Mouse (Mus musculus) liver, postnatal 0 days (tissue): Measurements from ENCODE around the gene Plppr3.

Experiments used
- CTCF ChIP-seq: sonication (generic); IDR thresholded peaks from 2 replicates; pipeline ENCODE4 v1.5.1; 2016; ENCODE audit warnings: antibody characterized with exemption, low read depth
- EP300 ChIP-seq: IDR thresholded peaks from 2 replicates; pipeline ENCODE4 v1.6.1; 2016; ENCODE audit warnings: antibody characterized with exemption, low read depth, mild to moderate bottlenecking

- TF ChIP-seq CTCF (no peak), EP300 (no peak)
Measured at GRCm38 (mm10) chr10:79815671-79816494, 58.6 kb downstream of the Plppr3 start.
